Mouse (Mus musculus) spleen, adult 2 months (tissue): ENCODE results near the gene Oit1. TPM values are rescaled to one million over a fixed set of nuclear protein-coding genes. Genes with fewer than 3 reads are reported as not detected.

ENCODE experiments used
- DNase-seq, 2 experiments: peaks; one replicate each; pipeline versions ENCODE4 v3.0.0 to v3.0.0-alpha.2; 2012 to 2021; ENCODE audit warnings: low spot score in 2 of 2, low read depth in 1 of 2
- H3K27ac ChIP-seq: fragments of 200-500 bp; 2 replicates; pipeline ENCODE4 v1.5.1; 2012; ENCODE audit warnings: low read length, inconsistent platforms; ENCODE audit not compliant: insufficient read depth
- H3K27me3 ChIP-seq: fragments of 200-500 bp; 2 replicates; pipeline ENCODE4 v1.6.1; 2012; ENCODE audit warnings: mild to moderate bottlenecking, moderate library complexity, low read length, inconsistent platforms; ENCODE audit not compliant: control insufficient read depth, insufficient read depth
- H3K36me3 ChIP-seq: fragments of 200-500 bp; 2 replicates; pipeline ENCODE4 v1.6.1; 2012; ENCODE audit warnings: mild to moderate bottlenecking, low read length, inconsistent platforms; ENCODE audit not compliant: control insufficient read depth, insufficient read depth
- H3K4me1 ChIP-seq: fragments of 200-500 bp; 2 replicates; pipeline ENCODE4 v1.6.1; 2011; ENCODE audit warnings: inconsistent platforms; ENCODE audit not compliant: control insufficient read depth, insufficient read depth, insufficient read length
- H3K4me3 ChIP-seq: fragments of 200-500 bp; 2 replicates; pipeline ENCODE4 v1.5.1; 2011; ENCODE audit warnings: mild to moderate bottlenecking, inconsistent platforms; ENCODE audit not compliant: insufficient read depth, insufficient read length; ENCODE audit errors: extremely low read depth
- CTCF ChIP-seq: fragments of 200-500 bp; IDR thresholded peaks from 2 replicates; pipeline ENCODE4 v1.5.1; 2011; ENCODE audit warnings: mild to moderate bottlenecking, inconsistent platforms; ENCODE audit not compliant: insufficient read depth, insufficient read length, insufficient replicate concordance; ENCODE audit errors: extremely low read depth
- POLR2A ChIP-seq: fragments of 200-500 bp; IDR thresholded peaks from 2 replicates; pipeline ENCODE4 v1.6.1; 2011; ENCODE audit warnings: low read depth, low read length, inconsistent platforms
- WGBS: fragments of 180-500 bp; shearing (Covaris S2); methylation state at CpG from one replicate; pipeline ENCODE4 v1.1.7; 2018; 5-methylcytosine and 5-hydroxymethylcytosine counted together
- polyA plus RNA-seq: library from polyadenylated mRNA; depleted of rRNA; stranded (reverse); fragments of >200 nt; gene quantifications from 2 replicates; pipeline ENCODE4 v1.2.3, GENCODE M21; 2012; rRNA removed

Oit1 gene
- polyA plus RNA-seq, 1 experiment, result 0.16 TPM

GRCm38 (mm10) chr14:8302687-8303086 lies 75.9 kb downstream of the Oit1 start:
- no peak overlapping the region for H3K4me3 ChIP-seq
- no peaks in the 10 kb centered on the region for H3K27me3 ChIP-seq
- no peak for DNase-seq
- TF ChIP-seq CTCF, result no peak
- TF ChIP-seq POLR2A, result no peak
- no peaks in the 10 kb centered on the region for H3K4me1 ChIP-seq
- WGBS, result 61% methylated on average over 10 of the region's 10 CpGs
- H3K27ac ChIP-seq, result no peak overlapping the region
- H3K36me3 ChIP-seq, result no peaks in the 10 kb centered on the region

GRCm38 (mm10) chr14:8300281-8300680 lies 78.3 kb downstream of the Oit1 start:
- Histone ChIP-seq H3K4me3 (no peak overlapping the region), H3K27ac (no peak overlapping the region), H3K4me1 (no peaks in the 10 kb centered on the region), H3K27me3 (no peaks in the 10 kb centered on the region), H3K36me3 (no peaks in the 10 kb centered on the region)
- DNase-seq, result peak in 1 of 2 experiments; percentile 7
- 32% methylated on average over 8 of the region's 8 CpGs for WGBS
- TF ChIP-seq CTCF, result peak; percentile 38; the same call in 1 of the 2 replicates
- no peak for TF ChIP-seq POLR2A

Other genes starting within 250 kb of the Oit1 start
- 21.1 and 21.9 TPM in 2 replicates for gene Pdhb, start 205.7 kb downstream of the Oit1 start, polyA plus RNA-seq
- 4.4 and 4.9 TPM in 2 replicates for gene Kctd6, start 164.6 kb downstream of the Oit1 start, polyA plus RNA-seq
- 0.11 TPM in 1 of 2 replicates, not detected in the other for gene Acox2, start 119.4 kb downstream of the Oit1 start, polyA plus RNA-seq
- gene Fam107a, start 60.7 kb downstream of the Oit1 start, polyA plus RNA-seq, result 0.60 and 0.85 TPM in 2 replicates